Mouse (Mus musculus) embryonic stem cell, embryonic (primary cell): ENCODE data around the gene Adap2.

Experiments
- CTCF ChIA-PET, 4 experiments: fragments of 300-600 bp in 2 of 4; fragments of 350-600 bp in 2 of 4; sonication (Branson Sonifier 250); formaldehyde crosslinking; loops; one replicate each; lab custom pipeline; 2022; ENCODE audit warnings: inconsistent platforms in 2 of 4; lab: Charles Lee
- POLR2A ChIA-PET, 4 experiments: fragments of 300-600 bp in 2 of 4; fragments of 350-600 bp in 2 of 4; sonication (Branson Sonifier 250); formaldehyde crosslinking; loops; one replicate each; lab custom pipeline; 2022; ENCODE audit warnings: antibody characterized with exemption in 4 of 4, inconsistent platforms in 1 of 4; lab: Charles Lee

Gene Adap2

GRCm38 (mm10) chr11:80150566-80150965, 3.3 kb upstream of the Adap2 start:
- ChIA-PET POLR2A (interaction anchor here in 2 of 4 experiments (0.6 to 1.5 kb wide), 9 partner anchors 9 to 78 kb away, joined by 3 to 5 read pairs (median 3); partner anchors contain the start of gene Tefm (in 1 of the 2)), CTCF (interaction anchor here in 2 of 4 experiments (0.6 to 1.4 kb wide), 2 partner anchors 14 to 49 kb away, joined by 3 read pairs; no protein-coding TSS in a partner anchor)

DNA sequence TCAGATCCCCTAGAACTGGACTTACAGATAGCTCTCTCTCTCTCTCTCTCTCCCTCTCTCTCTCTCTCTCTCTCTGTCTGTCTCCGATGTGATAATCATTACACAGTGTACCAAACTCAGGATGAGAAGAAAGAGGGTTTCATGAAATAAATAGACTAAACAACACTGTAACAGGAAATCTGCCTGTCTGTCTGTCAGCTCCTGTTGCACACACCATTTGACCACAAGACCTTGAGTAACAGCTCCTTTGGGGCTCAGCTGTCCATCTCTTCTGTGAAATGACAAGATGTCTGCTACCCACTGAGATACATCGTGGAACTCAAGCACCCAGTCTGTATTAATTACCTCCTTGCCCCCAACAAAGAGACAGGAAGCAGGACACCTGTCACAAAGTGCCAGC, 2.4 kb upstream of the Adap2 start:
- CTCF ChIA-PET = interaction anchor here in 1 of 4 experiments (0.5 kb wide), 1 partner anchor 30 kb away, joined by 3 read pairs; no protein-coding TSS in a partner anchor
- POLR2A ChIA-PET = interaction anchor here in 3 of 4 experiments (0.6 to 1.3 kb wide), 3 partner anchors 10 to 27 kb away, joined by 3 to 4 read pairs (median 4); partner anchors contain the start of gene Tefm (in 1 of the 3)

DNA sequence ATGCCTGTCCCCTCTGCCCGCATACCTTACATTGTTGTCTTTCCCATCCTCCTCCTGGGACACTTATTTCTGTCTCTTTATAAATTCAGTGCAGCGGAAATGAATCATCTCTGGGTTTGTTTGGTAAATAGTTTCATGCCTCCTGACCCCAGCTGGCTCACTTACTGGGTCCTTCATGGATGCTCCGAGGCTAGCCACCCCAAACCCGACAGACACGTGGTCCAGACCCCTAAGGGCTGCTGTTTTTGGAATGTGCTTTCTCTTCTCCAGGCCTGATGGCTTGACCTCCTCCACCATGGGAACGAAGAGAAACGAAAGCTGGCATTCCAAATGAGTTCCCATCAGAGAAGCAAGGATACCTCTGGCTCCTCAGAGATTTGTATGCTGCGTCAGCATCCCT, 1.5 kb upstream of the Adap2 start:
- ChIA-PET POLR2A (interaction anchor here in 3 of 4 experiments (1.2 to 4.0 kb wide), 8 partner anchors 10 to 72 kb away, joined by 4 to 30 read pairs (median 7); partner anchors contain the start of genes Rhot1 (in 2 of the 3), Crlf3 (in 1 of the 3) and Tefm (in 1 of the 3)), CTCF (no interaction called here)

GRCm38 (mm10) chr11:80154501-80154900, 596 bp downstream of the Adap2 start:
- CTCF ChIA-PET = no interaction called here
- POLR2A ChIA-PET = interaction anchor here (0.5 to 4.8 kb wide), 26 partner anchors 8 to 236 kb away, joined by 3 to 31 read pairs (median 5); partner anchors contain the start of genes Rnf135 (in 2 of the 4), Tefm (in 2 of the 4) and Zfp207 (in 1 of the 4)

GRCm38 (mm10) chr11:80155541-80155940, 1.6 kb downstream of the Adap2 start:
- POLR2A ChIA-PET = interaction anchor here in 3 of 4 experiments (0.5 to 4.8 kb wide), 8 partner anchors 9 to 225 kb away, joined by 3 to 31 read pairs (median 4); partner anchors contain the start of gene Tefm (in 1 of the 3)

GRCm38 (mm10) chr11:80155961-80156360, 2.1 kb downstream of the Adap2 start:
- ChIA-PET POLR2A (interaction anchor here in 3 of 4 experiments (0.5 to 4.8 kb wide), 8 partner anchors 9 to 225 kb away, joined by 3 to 31 read pairs (median 4); partner anchors contain the start of gene Tefm (in 1 of the 3)), CTCF (no interaction called here)

More at GRCm38 (mm10) chr11:80155541-80155940, 1.6 kb downstream of the Adap2 start:
- CTCF ChIA-PET = no interaction called here

DNA sequence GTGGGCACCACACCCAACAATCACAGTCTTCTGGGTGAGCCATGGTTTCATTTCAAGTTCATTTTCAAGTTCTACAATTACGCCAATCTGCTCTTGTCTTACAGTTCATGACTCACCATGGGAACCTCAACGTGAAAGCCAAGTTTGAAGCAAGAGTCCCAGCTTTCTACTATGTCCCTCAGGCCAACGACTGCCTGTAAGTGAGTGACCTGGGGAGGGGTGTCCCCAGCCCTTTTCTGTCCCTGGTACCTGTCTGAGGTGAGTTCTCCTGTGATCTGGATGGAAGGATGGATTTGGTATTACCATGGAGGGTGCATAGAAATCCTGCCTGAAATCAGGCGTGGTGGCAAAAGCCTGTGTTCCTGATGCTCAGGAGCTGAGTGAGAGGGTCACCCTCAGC, 2.9 kb downstream of the Adap2 start:
- POLR2A ChIA-PET = interaction anchor here in 2 of 4 experiments (0.6 to 4.8 kb wide), 4 partner anchors 8 to 37 kb away, joined by 3 to 31 read pairs (median 4); partner anchors contain the start of gene Tefm (in 1 of the 2)

DNA sequence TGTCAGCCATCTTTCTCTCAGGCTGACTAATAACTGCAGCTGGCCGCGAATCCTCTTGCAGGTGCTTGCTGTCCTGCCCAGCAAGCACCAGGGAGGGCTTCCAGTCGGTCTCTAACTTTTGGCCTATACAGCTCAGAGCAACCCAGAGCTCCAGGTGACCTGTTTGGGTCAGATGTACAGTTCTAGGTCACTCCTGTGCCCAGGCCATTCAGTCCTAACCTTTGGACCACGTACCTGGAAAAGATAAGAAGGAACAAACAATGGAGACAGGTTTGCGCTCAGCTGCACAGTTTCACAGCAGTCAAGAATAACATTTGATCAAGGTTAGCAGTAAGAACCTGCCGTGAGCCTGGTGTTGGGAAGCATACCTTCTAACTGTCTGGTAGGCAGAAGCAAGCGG, 5.1 kb downstream of the Adap2 start:
- ChIA-PET CTCF (no interaction called here), POLR2A (interaction anchor here in 2 of 4 experiments (0.9 to 1.1 kb wide), 5 partner anchors 9 to 52 kb away, joined by 3 read pairs; partner anchors contain the start of gene Rhot1 (in 1 of the 2))

More for the DNA sequence above, 2.9 kb downstream of the Adap2 start:
- CTCF ChIA-PET = no interaction called here

DNA sequence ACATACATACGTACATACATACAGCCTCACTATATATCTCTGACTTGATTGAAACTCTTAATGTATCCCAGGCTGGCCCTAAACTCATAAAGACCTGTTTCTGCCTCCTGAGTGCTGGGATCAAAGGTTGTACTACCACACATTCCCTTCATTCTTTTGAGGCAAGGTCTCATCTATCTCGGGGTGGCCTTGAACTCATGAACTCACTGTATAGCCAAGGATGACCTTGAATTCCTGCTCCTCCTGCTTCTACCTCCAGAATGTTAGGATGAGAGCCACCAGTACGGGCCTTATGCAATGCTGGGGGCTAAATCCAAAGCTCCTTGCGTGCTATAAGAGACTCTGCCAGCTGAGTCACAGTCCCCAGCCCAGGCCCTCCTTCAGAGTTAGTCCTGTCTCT, 7.1 kb downstream of the Adap2 start:
- ChIA-PET CTCF (no interaction called here), POLR2A (interaction anchor here in 2 of 4 experiments (1.0 to 3.4 kb wide), 5 partner anchors 8 to 25 kb away, joined by 3 to 14 read pairs (median 5); partner anchors contain the start of genes Rnf135 (in 2 of the 2) and Adap2 (in 1 of the 2))

DNA sequence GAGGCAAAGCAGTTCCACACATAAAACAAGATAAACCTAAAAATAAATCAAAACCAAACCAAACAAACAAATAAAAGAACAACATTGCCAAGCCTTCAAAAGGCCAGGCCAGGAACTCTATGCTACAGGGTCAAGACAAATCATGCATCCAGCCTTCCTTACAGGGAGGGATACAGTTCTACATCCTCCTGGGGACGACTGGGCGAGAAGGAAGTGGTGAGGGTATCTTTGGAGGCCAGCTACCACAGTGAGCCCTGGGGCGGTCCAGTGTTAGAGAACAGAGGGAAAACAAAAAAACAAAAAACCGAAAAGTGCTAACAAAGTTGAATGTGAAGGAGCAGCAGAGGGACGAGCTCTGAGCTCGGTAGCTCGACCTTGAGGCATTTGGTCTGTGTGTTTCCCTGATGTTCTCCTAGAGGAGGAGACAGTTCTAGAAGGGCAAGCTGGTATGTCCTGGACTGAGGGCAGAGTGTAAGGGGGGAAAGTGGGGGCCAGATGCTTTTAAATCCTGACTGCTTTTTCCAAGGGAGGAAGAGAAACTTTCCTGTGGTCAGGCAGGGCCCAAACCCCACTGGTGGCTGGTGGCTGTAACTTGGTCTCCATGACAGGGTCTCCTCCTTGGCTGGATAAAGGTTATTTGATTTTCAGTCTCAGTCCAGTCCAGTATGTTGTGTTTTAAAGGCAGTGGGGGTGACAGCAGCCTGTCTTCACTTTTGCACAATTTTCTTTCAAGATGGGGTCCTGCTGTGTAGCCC, 9.6 kb downstream of the Adap2 start:
- ChIA-PET CTCF (interaction anchor here in 2 of 4 experiments (0.6 to 1.4 kb wide), 3 partner anchors 20 to 489 kb away, joined by 4 to 6 read pairs (median 4); partner anchors contain the start of gene Rnf135 (in 1 of the 2)), POLR2A (interaction anchor here in 3 of 4 experiments (0.9 to 3.4 kb wide), 11 partner anchors 9 to 219 kb away, joined by 3 to 14 read pairs (median 5); partner anchors contain the start of genes Adap2 (in 3 of the 3), Rnf135 (in 1 of the 3) and Zfp207 (in 1 of the 3))

DNA sequence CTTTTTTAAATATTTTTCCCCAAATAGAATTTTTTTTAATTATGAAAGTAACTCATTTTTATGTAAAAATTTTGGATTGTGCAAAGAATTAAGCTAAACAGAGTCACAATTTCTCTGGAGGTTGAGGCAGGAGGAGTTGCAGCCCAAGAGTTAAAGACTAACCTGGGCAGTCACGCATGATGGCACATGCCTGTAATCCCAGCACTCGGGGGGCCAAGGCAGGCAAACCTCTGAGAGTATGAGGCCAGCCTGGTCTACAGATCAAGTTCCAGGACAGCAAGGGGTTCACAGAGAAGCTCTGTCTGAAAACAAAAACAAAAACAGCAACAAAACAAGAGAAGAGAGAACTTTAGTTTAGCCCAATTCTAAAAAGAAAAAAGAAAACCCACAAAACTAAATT, 10.3 kb downstream of the Adap2 start:
- CTCF ChIA-PET = no interaction called here
- POLR2A ChIA-PET = interaction anchor here in 3 of 4 experiments (0.9 to 3.4 kb wide), 13 partner anchors 8 to 30 kb away, joined by 3 to 14 read pairs (median 5); partner anchors contain the start of genes Adap2 (in 2 of the 3), Rnf135 (in 1 of the 3) and Tefm (in 1 of the 3)

- ChIA-PET CTCF (interaction anchor here in 2 of 4 experiments (0.6 to 1.1 kb wide), 2 partner anchors 15 to 125 kb away, joined by 3 to 8 read pairs; partner anchors contain the start of gene Rnf135 (in 1 of the 2)), POLR2A (interaction anchor here in 3 of 4 experiments (0.6 to 2.8 kb wide), 17 partner anchors 8 to 452 kb away, joined by 3 to 15 read pairs (median 4); partner anchors contain the start of genes Rnf135 (in 3 of the 3), Adap2 (in 1 of the 3) and Atad5 (in 1 of the 3))
Observed at GRCm38 (mm10) chr11:80168121-80168520, 14.2 kb downstream of the Adap2 start.

DNA sequence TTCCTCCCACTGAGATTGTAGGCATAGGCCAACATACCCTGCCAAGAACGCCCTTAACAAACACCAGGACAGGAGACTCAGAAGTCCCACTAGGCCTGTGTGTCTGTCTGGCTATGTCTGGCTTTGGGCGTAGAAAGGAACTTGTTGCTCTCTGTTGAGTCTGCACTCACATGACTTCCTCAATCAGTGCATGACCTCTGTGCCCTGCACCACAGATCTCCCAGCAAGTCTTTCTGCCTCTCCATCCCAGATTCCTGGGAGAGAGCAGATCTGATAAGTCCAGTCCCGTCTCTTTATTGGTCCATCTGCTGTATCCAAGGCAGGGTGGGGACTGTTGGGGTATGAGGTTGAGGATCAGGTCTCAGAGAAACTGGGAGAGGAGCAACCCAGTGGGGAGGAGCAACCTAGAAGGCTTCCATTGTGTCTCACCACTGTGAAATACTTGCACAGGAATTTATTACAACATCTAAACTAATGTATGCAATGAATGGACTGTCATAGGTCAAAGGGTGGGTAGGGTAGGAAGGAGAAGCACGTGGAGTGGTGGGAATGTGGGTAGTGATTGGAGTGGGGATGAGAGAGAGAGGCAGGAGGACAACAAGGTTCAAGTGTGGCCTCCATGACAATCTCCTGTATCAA, 14.8 kb downstream of the Adap2 start:
- ChIA-PET POLR2A (interaction anchor here in 2 of 4 experiments (0.6 to 2.8 kb wide), 11 partner anchors 7 to 453 kb away, joined by 3 to 15 read pairs (median 4); partner anchors contain the start of genes Adap2 (in 1 of the 2) and Rnf135 (in 1 of the 2)), CTCF (no interaction called here)

GRCm38 (mm10) chr11:80169629-80170028, 15.7 kb downstream of the Adap2 start:
- POLR2A ChIA-PET = interaction anchor here in 3 of 4 experiments (0.6 to 1.6 kb wide), 9 partner anchors 8 to 612 kb away, joined by 3 to 8 read pairs (median 4); partner anchors contain the start of genes Adap2 (in 1 of the 3), Crlf3 (in 1 of the 3) and Rnf135 (in 1 of the 3)

DNA sequence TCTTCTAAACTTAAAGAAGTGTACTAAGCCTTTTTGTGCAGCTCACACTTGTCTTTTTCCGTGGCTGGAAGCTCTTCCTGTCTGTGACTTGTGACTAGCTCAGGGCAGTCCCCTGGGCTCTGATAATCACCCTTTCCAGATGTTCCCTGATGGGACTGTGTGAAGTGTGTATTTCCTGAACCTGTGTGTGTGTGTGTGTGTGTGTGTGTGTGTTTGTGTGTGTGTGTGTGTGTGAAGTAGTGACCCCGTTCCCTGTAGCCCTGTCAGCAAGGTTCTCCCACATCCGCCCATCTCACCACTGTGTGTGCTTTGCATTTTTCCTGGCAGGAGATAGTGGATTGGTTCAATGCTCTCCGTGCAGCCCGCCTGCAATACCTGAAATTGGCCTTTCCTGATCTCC, 16.4 kb downstream of the Adap2 start:
- CTCF ChIA-PET = interaction anchor here in 3 of 4 experiments (0.8 to 1.3 kb wide), 4 partner anchors 13 to 258 kb away, joined by 3 to 4 read pairs (median 4); partner anchors contain the start of gene Rnf135 (in 2 of the 3)
- POLR2A ChIA-PET = interaction anchor here in 3 of 4 experiments (0.6 to 1.6 kb wide), 11 partner anchors 8 to 613 kb away, joined by 3 to 8 read pairs (median 4); partner anchors contain the start of genes Adap2 (in 1 of the 3), Crlf3 (in 1 of the 3) and Rnf135 (in 1 of the 3)

More at GRCm38 (mm10) chr11:80169629-80170028, 15.7 kb downstream of the Adap2 start:
- CTCF ChIA-PET = interaction anchor here in 3 of 4 experiments (0.8 to 1.3 kb wide), 4 partner anchors 14 to 258 kb away, joined by 3 to 4 read pairs (median 4); partner anchors contain the start of gene Rnf135 (in 2 of the 3)

- POLR2A ChIA-PET = interaction anchor here in 2 of 4 experiments (0.6 to 4.0 kb wide), 8 partner anchors 10 to 245 kb away, joined by 3 to 37 read pairs (median 4); partner anchors contain the start of genes Rnf135 (in 2 of the 2) and Adap2 (in 1 of the 2)
- CTCF ChIA-PET = interaction anchor here in 1 of 4 experiments (1.1 kb wide), 1 partner anchor 12 kb away, joined by 3 read pairs; the partner anchor contains the start of gene Rnf135
Observed at GRCm38 (mm10) chr11:80171884-80172283, 18.0 kb downstream of the Adap2 start.
